Mouse (Mus musculus): ENCODE results near the gene Ggnbp2. TPM values are rescaled to one million over a fixed set of nuclear protein-coding genes. Genes with fewer than 3 reads are reported as not detected.

Ggnbp2 gene
- polyA plus RNA-seq (2014; fragmentation: Nextera tagmentation; extraction: Ambion mirVana) = 67.6 and 69.7 TPM in 2 replicates

GRCm38 (mm10) chr11:84870337-84871043, at the start of gene Ggnbp2:
Gene Ggnbp2, minus strand, starts transcription at chr11:84870817.
- peak within 1 kb of the TSS; percentile 100 for H3K27ac ChIP-seq
- no peaks in the 10 kb centered on the region for H3K9me3 ChIP-seq (ENCODE audit: control insufficient read depth, low read length)
- no peaks in the 10 kb centered on the region for H3K27me3 ChIP-seq (ENCODE audit: control insufficient read depth, insufficient read depth, low read length)
- H3K9ac ChIP-seq = peak within 1 kb of the TSS; percentile 93
- H3K36me3 ChIP-seq (replicated peaks; ENCODE audit: control insufficient read depth, insufficient read depth) = no peaks in the 10 kb centered on the region
- WGBS = under 1% methylated on average over 34 of the region's 62 CpGs
- peak within 1 kb of the TSS; percentile 96 for H3K4me3 ChIP-seq (replicated peaks; ENCODE audit: low read length)
- DNase-seq (ENCODE audit: low spot score) (peak; percentile 88), ATAC-seq (ENCODE audit: low FRiP score) (peak; percentile 88)
- peaks cover 23% of the 10 kb centered on the region for H3K4me1 ChIP-seq (replicated peaks; ENCODE audit: control insufficient read depth, insufficient read depth, low read length)
- H3K4me2 ChIP-seq (replicated peaks) = peak within 1 kb of the TSS; percentile 93

GRCm38 (mm10) chr11:84919951-84920350, 49.3 kb upstream of the Ggnbp2 start:
- H3K36me3 ChIP-seq (replicated peaks; ENCODE audit: control insufficient read depth, insufficient read depth) = no peaks in the 10 kb centered on the region
- DNase-seq (ENCODE audit: low spot score) = no peak
- no peak overlapping the region for H3K27ac ChIP-seq
- no peaks in the 10 kb centered on the region for H3K9me3 ChIP-seq (ENCODE audit: control insufficient read depth, low read length)
- WGBS = 80% methylated on average over 7 of the region's 7 CpGs
- no peak overlapping the region for H3K4me2 ChIP-seq (replicated peaks)
- no peak overlapping the region for H3K4me3 ChIP-seq (replicated peaks; ENCODE audit: low read length)
- H3K9ac ChIP-seq = no peak overlapping the region
- H3K4me1 ChIP-seq (replicated peaks; ENCODE audit: control insufficient read depth, insufficient read depth, low read length) = peaks cover 7% of the 10 kb centered on the region; the same call in 1 of the 2 replicates
- ATAC-seq (ENCODE audit: low FRiP score) = no peak
- H3K27me3 ChIP-seq (ENCODE audit: control insufficient read depth, insufficient read depth, low read length) = no peaks in the 10 kb centered on the region

- no peak for ATAC-seq (ENCODE audit: low FRiP score)
- no peak for DNase-seq (ENCODE audit: low spot score)
- no peaks in the 10 kb centered on the region for H3K9me3 ChIP-seq (ENCODE audit: control insufficient read depth, low read length)
- WGBS = 37% methylated on average over 3 of the region's 3 CpGs
- no peaks in the 10 kb centered on the region for H3K36me3 ChIP-seq (replicated peaks; ENCODE audit: control insufficient read depth, insufficient read depth)
- H3K4me3 ChIP-seq (replicated peaks; ENCODE audit: low read length) = no peak overlapping the region
- no peak overlapping the region for H3K27ac ChIP-seq
- no peak overlapping the region for H3K4me2 ChIP-seq (replicated peaks)
- H3K9ac ChIP-seq = no peak overlapping the region
- H3K4me1 ChIP-seq (replicated peaks; ENCODE audit: control insufficient read depth, insufficient read depth, low read length) = peaks cover 8% of the 10 kb centered on the region; the same call in 1 of the 2 replicates
- no peaks in the 10 kb centered on the region for H3K27me3 ChIP-seq (ENCODE audit: control insufficient read depth, insufficient read depth, low read length)
Observed at GRCm38 (mm10) chr11:84919276-84919675, 48.7 kb upstream of the Ggnbp2 start.

- H3K4me3 ChIP-seq (replicated peaks; ENCODE audit: low read length) = no peak overlapping the region
- ATAC-seq (ENCODE audit: low FRiP score) = peak; percentile 68; the same call in 1 of the 2 replicates
- WGBS = 4% methylated on average over 16 of the region's 16 CpGs
Observed at GRCm38 (mm10) chr11:84918425-84918824, 47.8 kb upstream of the Ggnbp2 start.

GRCm38 (mm10) chr11:84916703-84917300, 46.2 kb upstream of the Ggnbp2 start:
- Histone ChIP-seq H3K4me3 (replicated peaks; ENCODE audit: low read length) (peak overlapping the region; percentile 89), H3K4me1 (replicated peaks; ENCODE audit: control insufficient read depth, insufficient read depth, low read length) (peaks cover 8% of the 10 kb centered on the region; the same call in 1 of the 2 replicates), H3K36me3 (replicated peaks; ENCODE audit: control insufficient read depth, insufficient read depth) (peaks cover 11% of the 10 kb centered on the region), H3K9ac (peak overlapping the region; percentile 49), H3K27me3 (ENCODE audit: control insufficient read depth, insufficient read depth, low read length) (no peaks in the 10 kb centered on the region), H3K9me3 (ENCODE audit: control insufficient read depth, low read length) (no peaks in the 10 kb centered on the region), H3K4me2 (replicated peaks) (peak overlapping the region; percentile 84), H3K27ac (peak overlapping the region; percentile 30; the same call in 1 of the 2 replicates)
- WGBS = 60% methylated on average over 7 of the region's 7 CpGs
- ATAC-seq (ENCODE audit: low FRiP score) (no peak), DNase-seq (ENCODE audit: low spot score) (no peak)

More at GRCm38 (mm10) chr11:84918425-84918824, 47.8 kb upstream of the Ggnbp2 start:
- Histone ChIP-seq H3K27me3 (ENCODE audit: control insufficient read depth, insufficient read depth, low read length) (no peaks in the 10 kb centered on the region), H3K4me2 (replicated peaks) (peak overlapping the region; percentile 25; the same call in 1 of the 2 replicates), H3K9ac (no peak overlapping the region), H3K9me3 (ENCODE audit: control insufficient read depth, low read length) (no peaks in the 10 kb centered on the region), H3K27ac (no peak overlapping the region), H3K36me3 (replicated peaks; ENCODE audit: control insufficient read depth, insufficient read depth) (no peaks in the 10 kb centered on the region), H3K4me1 (replicated peaks; ENCODE audit: control insufficient read depth, insufficient read depth, low read length) (peaks cover 8% of the 10 kb centered on the region; the same call in 1 of the 2 replicates)
- DNase-seq (ENCODE audit: low spot score) = peak; percentile 92

GRCm38 (mm10) chr11:84916053-84916702, 45.6 kb upstream of the Ggnbp2 start, which contains the start of gene Znhit3:
Gene Znhit3, minus strand, starts transcription at chr11:84916366.
- peak within 1 kb of the TSS; percentile 30; the same call in 1 of the 2 replicates for H3K27ac ChIP-seq
- ATAC-seq (ENCODE audit: low FRiP score) = peak; percentile 90
- 3% methylated on average over 34 of the region's 34 CpGs for WGBS

GRCm38 (mm10) chr11:84914673-84915072, 44.1 kb upstream of the Ggnbp2 start:
- 86% methylated on average over 5 of the region's 5 CpGs for WGBS
- no peak overlapping the region for H3K9ac ChIP-seq
- ATAC-seq (ENCODE audit: low FRiP score) (no peak), DNase-seq (ENCODE audit: low spot score) (no peak)
- H3K4me2 ChIP-seq (replicated peaks) = no peak overlapping the region
- H3K4me1 ChIP-seq (replicated peaks; ENCODE audit: control insufficient read depth, insufficient read depth, low read length) = peaks cover 8% of the 10 kb centered on the region; the same call in 1 of the 2 replicates
- H3K4me3 ChIP-seq (replicated peaks; ENCODE audit: low read length) = no peak overlapping the region
- no peak overlapping the region for H3K27ac ChIP-seq
- H3K27me3 ChIP-seq (ENCODE audit: control insufficient read depth, insufficient read depth, low read length) = no peaks in the 10 kb centered on the region
- peaks cover 31% of the 10 kb centered on the region for H3K36me3 ChIP-seq (replicated peaks; ENCODE audit: control insufficient read depth, insufficient read depth)
- H3K9me3 ChIP-seq (ENCODE audit: control insufficient read depth, low read length) = no peaks in the 10 kb centered on the region

More at GRCm38 (mm10) chr11:84916053-84916702, 45.6 kb upstream of the Ggnbp2 start, which contains the start of gene Znhit3:
- H3K4me2 ChIP-seq (replicated peaks) = peak within 1 kb of the TSS; percentile 84
- peaks cover 8% of the 10 kb centered on the region; the same call in 1 of the 2 replicates for H3K4me1 ChIP-seq (replicated peaks; ENCODE audit: control insufficient read depth, insufficient read depth, low read length)
- peaks cover 18% of the 10 kb centered on the region for H3K36me3 ChIP-seq (replicated peaks; ENCODE audit: control insufficient read depth, insufficient read depth)
- peak; percentile 95 for DNase-seq (ENCODE audit: low spot score)
- H3K27me3 ChIP-seq (ENCODE audit: control insufficient read depth, insufficient read depth, low read length) = no peaks in the 10 kb centered on the region
- H3K9me3 ChIP-seq (ENCODE audit: control insufficient read depth, low read length) = no peaks in the 10 kb centered on the region
- H3K9ac ChIP-seq = peak within 1 kb of the TSS; percentile 73
- H3K4me3 ChIP-seq (replicated peaks; ENCODE audit: low read length) = peak within 1 kb of the TSS; percentile 89

GRCm38 (mm10) chr11:84910411-84910810, 39.8 kb upstream of the Ggnbp2 start:
- Histone ChIP-seq H3K36me3 (replicated peaks; ENCODE audit: control insufficient read depth, insufficient read depth) (peaks cover 72% of the 10 kb centered on the region), H3K4me3 (replicated peaks; ENCODE audit: low read length) (no peak overlapping the region), H3K9ac (no peak overlapping the region), H3K27ac (no peak overlapping the region), H3K4me1 (replicated peaks; ENCODE audit: control insufficient read depth, insufficient read depth, low read length) (peaks cover 6% of the 10 kb centered on the region; the same call in 1 of the 2 replicates), H3K27me3 (ENCODE audit: control insufficient read depth, insufficient read depth, low read length) (no peaks in the 10 kb centered on the region), H3K9me3 (ENCODE audit: control insufficient read depth, low read length) (no peaks in the 10 kb centered on the region), H3K4me2 (replicated peaks) (no peak overlapping the region)
- ATAC-seq (ENCODE audit: low FRiP score) (no peak), DNase-seq (ENCODE audit: low spot score) (no peak)
- 79% methylated on average over 4 of the region's 4 CpGs for WGBS

- DNase-seq (ENCODE audit: low spot score) (no peak), ATAC-seq (ENCODE audit: low FRiP score) (no peak)
- over 99% methylated on average over 6 of the region's 6 CpGs for WGBS
- Histone ChIP-seq H3K9ac (no peak overlapping the region), H3K4me3 (replicated peaks; ENCODE audit: low read length) (no peak overlapping the region), H3K27me3 (ENCODE audit: control insufficient read depth, insufficient read depth, low read length) (no peaks in the 10 kb centered on the region), H3K4me2 (replicated peaks) (no peak overlapping the region), H3K36me3 (replicated peaks; ENCODE audit: control insufficient read depth, insufficient read depth) (peaks cover 91% of the 10 kb centered on the region), H3K9me3 (ENCODE audit: control insufficient read depth, low read length) (no peaks in the 10 kb centered on the region), H3K27ac (no peak overlapping the region), H3K4me1 (replicated peaks; ENCODE audit: control insufficient read depth, insufficient read depth, low read length) (no peaks in the 10 kb centered on the region)
Observed at GRCm38 (mm10) chr11:84908480-84908879, 37.9 kb upstream of the Ggnbp2 start.
